Mouse (Mus musculus): ENCODE data around the gene Mrpl54. TPM values are rescaled to one million over a fixed set of nuclear protein-coding genes. Genes with fewer than 3 reads are reported as not detected.
A peak's percentile ranks its signal among the peaks of the same experiment; 100 is the strongest.

The Mrpl54 gene
- total RNA-seq (2022): 100 to 1,000 TPM; 100 to 139 (median 113) TPM

GRCm38 (mm10) chr10:81266211-81267105 lies at the start of gene Mrpl54, which contains the start of gene Apba3:
Mrpl54 (minus strand) TSS chr10:81266934.
Apba3 (plus strand) TSS chr10:81266960.
- peak; percentile 95 for DNase-seq

DNA sequence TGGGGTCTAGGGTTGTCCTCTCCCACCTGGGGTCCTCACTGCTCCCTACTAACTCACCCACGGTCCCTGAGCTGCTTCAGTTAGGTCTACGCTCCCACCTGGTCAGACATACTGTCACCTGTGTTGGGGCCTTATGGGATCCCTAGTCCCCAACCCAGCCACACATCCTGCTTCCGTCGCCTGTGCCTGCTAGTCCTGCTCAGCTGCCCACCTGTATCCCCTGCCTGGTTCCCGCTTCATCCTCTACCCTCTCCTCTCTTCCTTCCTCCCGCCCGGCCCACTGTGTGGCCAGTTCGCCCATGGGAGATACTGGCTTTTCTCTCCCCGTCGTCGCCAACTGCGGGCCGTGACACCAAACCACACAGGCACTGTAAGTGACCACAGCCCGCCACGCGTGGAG lies 48.9 kb upstream of the Mrpl54 start:
- DNase-seq: no peak

- no peak for DNase-seq
Observed at GRCm38 (mm10) chr10:81314201-81314600, 47.5 kb upstream of the Mrpl54 start.

DNA sequence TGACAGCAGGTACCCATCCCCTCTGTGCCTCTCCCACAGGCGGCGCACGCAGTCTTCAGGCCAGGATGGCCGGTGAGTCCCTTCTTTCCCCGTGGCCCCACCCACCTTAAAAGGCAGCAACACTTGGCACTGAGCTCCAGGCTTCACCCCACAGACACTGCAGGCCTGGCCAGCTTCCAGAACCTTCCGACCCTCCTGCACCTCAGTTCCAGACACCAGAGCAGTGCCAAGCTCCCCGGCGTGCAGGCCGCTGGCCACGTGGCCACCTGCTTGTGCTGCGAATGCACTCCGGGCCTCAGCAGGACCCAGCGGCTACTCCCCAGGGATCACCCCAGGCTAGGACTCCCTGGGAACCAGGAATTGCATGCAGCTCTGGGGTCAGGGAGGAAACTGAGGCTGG lies 46.8 kb upstream of the Mrpl54 start:
- DNase-seq: no peak

DNA sequence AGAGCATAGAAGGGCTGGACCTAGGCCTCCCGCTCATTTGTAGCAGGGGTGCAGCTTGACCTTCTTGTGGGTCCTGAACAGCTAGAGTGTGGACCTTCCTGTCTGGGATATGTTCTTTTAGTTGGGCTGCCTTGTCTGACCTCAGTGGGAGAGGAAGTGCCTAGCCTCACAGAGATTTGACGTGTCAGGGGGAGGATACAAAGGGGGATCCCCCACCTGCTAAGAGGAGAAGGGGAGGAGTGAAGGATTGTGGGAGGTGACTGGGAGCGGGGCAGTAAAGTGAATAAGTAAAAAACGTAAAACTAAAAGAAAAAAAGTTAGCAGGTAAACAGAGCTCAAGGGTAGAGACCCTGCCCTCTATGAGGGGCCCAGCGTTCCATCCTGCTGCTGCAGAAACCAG lies 42.8 kb upstream of the Mrpl54 start:
- DNase-seq: no peak

- DNase-seq: no peak
Observed at GRCm38 (mm10) chr10:81306837-81307682, 40.3 kb upstream of the Mrpl54 start.

- no peak for DNase-seq
Observed at GRCm38 (mm10) chr10:81306173-81306668, 39.5 kb upstream of the Mrpl54 start.

GRCm38 (mm10) chr10:81305663-81306062 lies 38.9 kb upstream of the Mrpl54 start:
- DNase-seq: no peak

- DNase-seq: no peak
Observed at GRCm38 (mm10) chr10:81304597-81305238, 38.0 kb upstream of the Mrpl54 start.

DNA sequence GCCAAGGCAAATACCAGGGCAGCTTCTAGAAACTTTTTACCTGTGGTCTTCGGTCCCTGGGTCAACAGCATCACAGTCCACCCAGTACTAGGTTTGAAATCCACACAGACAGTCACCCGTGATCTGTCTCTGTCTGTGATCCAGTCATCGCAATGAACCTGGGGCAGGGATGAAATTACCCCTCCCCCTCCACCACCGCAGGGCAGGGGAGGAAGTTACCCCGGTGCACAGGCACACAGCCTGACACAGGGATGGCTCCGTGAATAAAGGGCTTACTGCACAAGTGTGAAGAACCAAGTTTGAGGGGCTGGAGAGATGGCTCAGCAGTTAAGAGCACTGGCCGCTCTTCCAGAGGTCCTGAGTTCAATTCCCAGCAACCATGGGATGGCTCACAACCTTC lies 37.0 kb upstream of the Mrpl54 start:
- DNase-seq: no peak

- DNase-seq: no peak
Observed at GRCm38 (mm10) chr10:81303258-81303657, 36.5 kb upstream of the Mrpl54 start.

DNA sequence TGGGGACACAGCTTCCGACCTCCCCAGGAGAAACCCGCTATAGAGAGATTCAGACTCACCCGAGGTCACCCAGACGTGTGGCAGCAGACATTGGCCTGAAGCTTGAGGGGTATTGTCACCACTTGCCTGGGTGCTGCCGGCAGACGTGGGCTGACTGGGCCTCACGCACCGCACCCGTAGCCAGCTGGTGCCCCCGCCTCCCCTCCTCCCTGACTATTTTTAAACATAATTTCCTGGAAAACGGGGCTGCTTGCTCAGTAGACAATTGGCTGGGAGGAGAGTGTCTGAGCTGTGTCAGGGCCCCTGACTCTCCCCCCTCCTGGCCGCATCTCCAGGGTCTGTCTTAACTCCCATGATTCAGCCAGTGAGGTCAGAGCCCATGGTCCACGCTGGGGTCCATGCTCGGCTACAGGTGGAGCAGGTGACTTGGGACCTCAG lies 36.1 kb upstream of the Mrpl54 start:
- DNase-seq: no peak

DNA sequence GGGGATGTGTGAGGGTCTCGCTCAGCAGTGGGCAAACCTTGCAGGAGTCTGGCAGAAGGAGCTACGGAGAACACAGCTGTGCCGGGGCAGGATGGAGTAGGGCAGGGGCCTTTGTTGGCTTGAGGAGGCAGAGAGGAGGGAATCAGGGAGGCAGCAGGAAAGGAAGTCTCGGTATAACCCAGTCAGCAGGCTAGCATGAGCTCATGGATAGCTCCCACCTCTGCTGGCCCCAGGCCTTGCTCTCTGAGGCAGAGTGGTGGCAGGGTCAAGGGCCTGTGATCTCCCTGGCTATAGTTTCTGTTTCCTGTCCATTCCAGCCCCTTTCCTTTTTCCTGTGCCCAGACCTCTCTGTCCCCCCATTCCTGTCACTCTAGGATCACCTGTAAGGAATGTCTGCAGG lies 35.6 kb upstream of the Mrpl54 start:
- no peak for DNase-seq

- DNase-seq: no peak
Observed at GRCm38 (mm10) chr10:81301321-81301720, 34.6 kb upstream of the Mrpl54 start.

GRCm38 (mm10) chr10:81300352-81300907 lies 33.7 kb upstream of the Mrpl54 start:
- DNase-seq: no peak

DNA sequence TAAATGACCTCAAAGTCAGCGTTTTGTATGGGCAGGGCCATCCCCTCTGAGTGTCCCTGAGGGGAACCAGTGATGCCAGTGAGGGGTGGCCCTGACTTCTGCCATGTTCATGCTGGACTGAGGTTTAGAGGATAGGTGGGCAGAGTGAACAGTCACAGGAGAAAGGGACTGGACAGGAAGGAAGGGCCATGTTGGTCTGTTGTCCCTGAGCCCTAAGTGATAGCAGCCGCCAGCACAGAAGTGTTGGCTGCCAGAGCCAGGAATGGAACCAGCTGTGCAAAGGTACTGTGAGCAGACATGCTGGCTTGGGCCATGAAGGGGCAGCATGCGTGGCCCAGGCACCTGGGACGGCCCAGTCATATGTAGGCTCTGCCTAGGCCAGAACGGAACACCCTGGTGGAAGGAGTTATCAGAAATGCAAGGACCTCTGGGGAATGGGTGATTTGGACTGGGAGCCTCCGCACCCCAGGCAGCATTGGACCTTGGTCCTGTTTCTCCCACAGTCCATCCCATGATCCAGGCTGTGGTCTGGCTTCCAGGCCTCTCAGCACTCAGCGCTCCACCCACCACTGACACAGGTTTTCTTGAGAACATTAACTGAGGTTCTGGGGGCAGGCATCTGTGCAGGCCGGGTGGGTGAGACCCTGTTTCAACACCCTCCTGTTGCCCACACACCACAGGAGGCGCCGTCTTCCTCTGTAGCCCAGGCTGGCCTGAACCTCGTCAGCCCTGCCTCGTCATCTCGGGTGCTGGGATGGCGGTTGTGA lies 33.0 kb upstream of the Mrpl54 start:
- no peak for DNase-seq

DNA sequence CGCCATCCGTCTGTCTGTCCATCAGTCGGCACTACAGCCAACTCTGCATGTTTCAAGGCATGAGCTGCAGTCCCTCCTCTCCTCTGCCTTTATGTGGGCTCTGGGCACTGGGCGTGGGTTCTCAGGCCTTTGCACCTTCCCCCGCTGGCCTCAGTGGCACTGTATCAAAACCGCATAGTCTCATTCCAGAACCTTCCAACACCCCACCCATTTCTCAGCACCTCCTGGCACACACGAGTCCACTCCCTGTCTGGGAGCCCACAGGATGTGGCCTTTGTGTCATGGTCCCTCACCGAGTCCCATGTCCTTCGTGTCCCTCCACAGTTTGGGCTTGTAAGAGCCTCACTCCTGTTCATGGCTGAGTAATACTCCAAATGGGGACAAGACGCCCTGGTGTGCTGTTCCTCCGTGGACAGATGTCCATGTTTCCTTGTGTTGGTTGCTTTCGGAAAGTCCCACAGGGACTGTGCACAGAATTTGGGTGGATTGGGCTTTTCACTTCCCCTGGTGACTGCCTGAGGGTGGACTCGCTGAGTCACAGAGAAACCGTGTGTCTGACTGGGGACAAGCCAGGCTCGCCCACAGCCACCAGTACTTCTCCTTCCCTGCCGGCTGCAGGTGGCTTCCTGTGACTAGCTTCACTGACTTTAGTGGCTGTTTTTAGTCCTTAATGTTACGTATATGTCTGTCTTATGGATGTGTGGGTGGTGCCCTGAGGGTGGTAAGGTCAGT lies 31.8 kb upstream of the Mrpl54 start:
- DNase-seq: no peak

DNA sequence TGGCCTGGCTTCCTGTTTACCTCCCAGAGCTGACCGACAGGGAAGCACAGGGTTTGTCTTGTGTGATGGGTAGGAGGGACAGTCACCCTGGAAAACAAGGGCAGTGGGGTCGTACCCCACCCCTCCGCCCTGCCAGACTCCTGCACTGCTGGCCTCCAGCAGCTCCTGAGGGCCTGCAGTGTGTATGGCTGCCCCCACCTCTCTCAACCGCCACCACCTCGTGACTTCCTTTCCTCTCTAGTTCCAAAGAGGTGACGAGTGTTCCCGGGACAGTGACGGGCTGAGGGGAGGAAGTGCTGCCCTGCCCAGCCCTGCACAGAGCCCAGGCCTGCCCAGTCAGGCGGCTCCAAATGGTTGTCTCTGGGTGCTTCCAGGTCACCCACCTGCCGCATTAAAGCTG lies 31.1 kb upstream of the Mrpl54 start:
- peak; percentile 61 for DNase-seq

DNA sequence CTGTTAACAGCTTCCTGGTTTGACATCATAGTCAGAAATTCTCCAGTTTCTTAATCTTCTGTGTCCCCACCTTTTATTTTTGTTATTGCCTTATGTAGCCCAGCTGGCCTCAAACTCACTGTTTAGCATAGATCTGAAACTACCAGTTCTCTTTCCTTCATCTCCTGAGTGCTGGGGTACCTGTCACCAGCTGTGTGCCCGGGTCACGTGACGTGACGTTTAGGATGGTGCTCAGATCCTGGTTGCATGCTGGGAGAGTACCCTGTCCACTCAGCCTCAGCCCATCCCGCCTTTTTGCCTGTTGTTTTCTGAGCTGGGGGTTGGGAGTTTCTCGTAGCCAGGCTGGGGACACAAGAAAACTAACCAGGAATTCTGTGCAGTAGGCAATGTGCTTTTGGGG lies 30.5 kb upstream of the Mrpl54 start:
- no peak for DNase-seq

DNA sequence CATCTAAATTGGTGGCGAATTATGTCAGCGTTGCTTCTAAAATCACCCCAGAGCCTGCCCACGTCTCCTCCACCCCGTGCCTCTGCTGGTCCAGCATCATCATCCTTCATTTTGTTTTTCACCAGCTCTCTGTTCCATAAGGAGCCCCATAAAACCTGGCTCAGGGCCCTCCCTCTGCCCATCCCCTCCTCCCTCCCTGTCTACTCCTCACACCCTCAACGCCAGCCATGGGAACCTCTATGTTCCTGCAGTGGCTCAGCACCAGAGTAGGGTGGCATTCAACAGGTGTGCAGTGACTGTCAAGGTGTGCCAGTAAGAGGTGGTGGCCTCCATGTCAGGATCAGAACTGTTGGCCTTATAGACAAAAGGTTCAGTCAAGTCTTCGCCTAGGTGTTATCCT lies 28.5 kb upstream of the Mrpl54 start:
- no peak for DNase-seq

DNA sequence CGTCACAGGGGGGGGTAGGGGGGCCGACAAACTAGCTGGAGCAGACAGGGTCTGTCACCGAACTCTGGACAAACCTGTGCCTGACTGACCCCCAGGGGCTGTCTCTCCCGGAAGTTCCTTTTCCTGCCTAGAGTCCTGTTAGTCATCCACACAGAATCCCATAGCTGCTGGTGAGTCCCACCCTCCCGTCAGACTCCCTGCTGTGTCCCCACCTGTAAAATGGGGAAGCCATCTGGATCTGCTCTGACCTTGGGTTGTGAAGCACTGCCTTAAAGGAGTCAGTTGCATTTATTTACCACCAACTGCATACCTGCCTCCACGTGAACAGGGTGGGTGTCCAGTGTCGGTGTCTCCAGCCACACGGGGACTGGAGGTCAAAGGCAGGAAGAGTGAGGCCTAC lies 27.7 kb upstream of the Mrpl54 start:
- DNase-seq: no peak
